Mouse (Mus musculus) CH12.LX (cell line): ENCODE results near the gene Nectin2. TPM values are rescaled to one million over a fixed set of nuclear protein-coding genes. Genes with fewer than 3 reads are reported as not detected.

ENCODE experiments used
- DNase-seq: peaks from one replicate; pipeline ENCODE4 v3.0.0-alpha.2; 2013; ENCODE audit errors: extremely low read depth
- H3K27ac ChIP-seq: 2 replicates; pipeline ENCODE4 v1.5.1; 2012; ENCODE audit warnings: low read depth, mild to moderate bottlenecking, control low read depth, moderate library complexity; ENCODE audit not compliant: insufficient read depth
- H3K27me3 ChIP-seq: replicated peaks from 2 replicates; pipeline ENCODE3; 2012; ENCODE audit warnings: inconsistent platforms
- H3K36me3 ChIP-seq, 2 experiments: replicated peaks in 1 of 2; 2 replicates each; pipeline versions ENCODE3 to v1.6.1; 2012; ENCODE audit warnings: inconsistent platforms in 1 of 2, low read length in 1 of 2, mild to moderate bottlenecking in 1 of 2, mixed read lengths in 1 of 2, moderate library complexity in 1 of 2; ENCODE audit not compliant: control insufficient read depth in 1 of 2, insufficient read depth in 1 of 2
- H3K4me1 ChIP-seq, 2 experiments: 2 replicates each; pipeline ENCODE4 v1.6.1; 2012; ENCODE audit warnings: inconsistent platforms in 1 of 2, moderate library complexity in 1 of 2; ENCODE audit not compliant: insufficient read depth in 2 of 2, control insufficient read depth in 1 of 2
- H3K4me2 ChIP-seq: 2 replicates; pipeline ENCODE4 v1.6.1; 2012; ENCODE audit warnings: low read depth, mild to moderate bottlenecking, control low read depth; ENCODE audit not compliant: poor library complexity, insufficient read depth, severe bottlenecking
- H3K4me3 ChIP-seq, 3 experiments: fragments of 150-350 bp in 1 of 3; sonication (generic) in 1 of 3; replicated peaks in 1 of 3; 2 replicates each; pipeline versions ENCODE3 to v1.5.1; 2011 to 2012; ENCODE audit warnings: low read depth in 2 of 3, low read length in 2 of 3, mild to moderate bottlenecking in 2 of 3, moderate library complexity in 2 of 3, control low read depth in 1 of 3, improper control_type of control experiment in 1 of 3, inconsistent platforms in 1 of 3, mixed read lengths in 1 of 3; ENCODE audit not compliant: poor library complexity in 1 of 3
- H3K79me2 ChIP-seq: replicated peaks from 2 replicates; pipeline ENCODE4 v1.6.1; 2012; ENCODE audit warnings: mild to moderate bottlenecking, moderate library complexity; ENCODE audit not compliant: control insufficient read depth, poor library complexity, insufficient read depth, severe bottlenecking; ENCODE audit errors: extremely low read depth
- H3K9ac ChIP-seq: 2 replicates; pipeline ENCODE4 v1.6.1; 2012; ENCODE audit warnings: low read depth, mild to moderate bottlenecking, control low read depth, moderate library complexity; ENCODE audit not compliant: insufficient read depth
- H3K9me3 ChIP-seq: replicated peaks from 2 replicates; pipeline ENCODE3; 2012; ENCODE audit warnings: low read length, inconsistent platforms, mixed read lengths
- BHLHE40 ChIP-seq: IDR thresholded peaks from 2 replicates; pipeline ENCODE4 v1.6.1; 2011; ENCODE audit warnings: mild to moderate bottlenecking, low read depth, low read length, improper control_type of control experiment
- CTCF ChIP-seq, 2 experiments: IDR thresholded peaks in 1 of 2; conservative IDR thresholded peaks in 1 of 2; 2 replicates each; pipeline ENCODE4 v1.5.1; 2011 to 2012; ENCODE audit warnings: low read depth in 2 of 2, low read length in 2 of 2, improper control_type of control experiment in 1 of 2, inconsistent platforms in 1 of 2, mild to moderate bottlenecking in 1 of 2, moderate library complexity in 1 of 2
- E2F4 ChIP-seq: IDR thresholded peaks from 2 replicates; pipeline ENCODE4 v1.6.1; 2011; ENCODE audit warnings: low read depth, low read length, improper control_type of control experiment; ENCODE audit not compliant: insufficient replicate concordance
- EP300 ChIP-seq: IDR thresholded peaks from 2 replicates; pipeline ENCODE4 v1.6.1; 2011; ENCODE audit warnings: low read length, improper control_type of control experiment
- JUND ChIP-seq: conservative IDR thresholded peaks from 2 replicates; pipeline ENCODE4 v1.6.1; 2011; ENCODE audit warnings: low read depth, low read length, improper control_type of control experiment
- KAT2A ChIP-seq: IDR thresholded peaks from 2 replicates; pipeline ENCODE4 v1.6.1; 2012; ENCODE audit warnings: low read length, improper control_type of control experiment, inconsistent platforms; ENCODE audit not compliant: insufficient replicate concordance
- MAX ChIP-seq: IDR thresholded peaks from 2 replicates; pipeline ENCODE4 v1.6.1; 2011; ENCODE audit warnings: low read length, improper control_type of control experiment
- MAZ ChIP-seq: IDR thresholded peaks from 2 replicates; pipeline ENCODE4 v1.6.1; 2012; ENCODE audit warnings: low read depth, mild to moderate bottlenecking, inconsistent platforms, low read length, improper control_type of control experiment, moderate library complexity
- MEF2A ChIP-seq: IDR thresholded peaks from 2 replicates; pipeline ENCODE4 v1.6.1; 2014; ENCODE audit warnings: low read depth, mild to moderate bottlenecking, inconsistent platforms, low read length, improper control_type of control experiment, borderline replicate concordance
- MXI1 ChIP-seq: IDR thresholded peaks from 2 replicates; pipeline ENCODE4 v1.6.1; 2011; ENCODE audit warnings: mild to moderate bottlenecking, low read depth, low read length, improper control_type of control experiment
- MYC ChIP-seq: IDR thresholded peaks from 2 replicates; pipeline ENCODE4 v1.6.1; 2011; ENCODE audit warnings: low read depth, mild to moderate bottlenecking, improper control_type of control experiment, low read length
- POLR2A ChIP-seq: IDR thresholded peaks from 2 replicates; pipeline ENCODE4 v1.6.1; 2011; ENCODE audit warnings: low read depth, mild to moderate bottlenecking, improper control_type of control experiment, low read length
- RAD21 ChIP-seq: IDR thresholded peaks from 2 replicates; pipeline ENCODE4 v1.6.1; 2011; ENCODE audit warnings: low read depth, mild to moderate bottlenecking, low read length, improper control_type of control experiment, moderate library complexity
- SMC3 ChIP-seq: IDR thresholded peaks from 2 replicates; pipeline ENCODE4 v1.6.1; 2011; ENCODE audit warnings: low read depth, low read length, improper control_type of control experiment
- TBP ChIP-seq: conservative IDR thresholded peaks from 2 replicates; pipeline ENCODE4 v1.6.1; 2011; ENCODE audit warnings: low read depth, low read length, improper control_type of control experiment
- TCF12 ChIP-seq: IDR thresholded peaks from 2 replicates; pipeline ENCODE4 v1.6.1; 2014; ENCODE audit warnings: low read depth, mild to moderate bottlenecking, inconsistent platforms, low read length, improper control_type of control experiment
- USF1 ChIP-seq: IDR thresholded peaks from 2 replicates; pipeline ENCODE4 v1.6.1; 2014; ENCODE audit warnings: low read depth, mild to moderate bottlenecking, inconsistent platforms, low read length, improper control_type of control experiment
- USF2 ChIP-seq: conservative IDR thresholded peaks from 2 replicates; pipeline ENCODE4 v1.6.1; 2011; ENCODE audit warnings: low read depth, low read length, improper control_type of control experiment
- ZC3H11A ChIP-seq: IDR thresholded peaks from 2 replicates; pipeline ENCODE4 v1.6.1; 2012; ENCODE audit warnings: low read depth, mild to moderate bottlenecking, inconsistent platforms, low read length, improper control_type of control experiment
- dilution Hi-C: fragments of 300-500 bp; cut with MboI; formaldehyde crosslinking; loops from 2 replicates; pipeline ENCODE4 v1.14.3; 2020; ENCODE audit warnings: low sequenced_read_pairs; ENCODE audit not compliant: extremely low pct_unique_long_range_greater_than_20kb, extremely low pct_ligation_motif_present
- in situ Hi-C: fragments of 300-500 bp; cut with MboI; formaldehyde crosslinking; loops from 3 replicates; pipeline ENCODE4 v1.14.3; 2019; ENCODE audit warnings: low sequenced_read_pairs, low pct_ligation_motif_present, low pct_unique_long_range_greater_than_20kb, mixed read lengths
- polyA plus RNA-seq: library from polyadenylated mRNA; unstranded; fragments of >175 nt; gene quantifications from 2 replicates; pipeline ENCODE4 v1.2.1, GENCODE M21; 2012; ENCODE audit warnings: low read depth; ENCODE audit not compliant: insufficient read length
- total RNA-seq, 2 experiments: library from RNA; depleted of rRNA; stranded (reverse); fragments of 300-350 nt in 1 of 2; fragments of >200 nt in 1 of 2; gene quantifications; 2 replicates each; pipeline ENCODE4 v1.2.3; 2012 to 2014

The Nectin2 gene
- total and polyA plus RNA-seq, 3 experiments = 3.0 to 14.1 (median 6.3) TPM

- TF ChIP-seq MEF2A (no peak), MXI1 (peak; percentile 57; the same call in 1 of the 2 replicates), USF2 (no peak), BHLHE40 (no peak), POLR2A (no peak), RAD21 (no peak), MAX (peak; percentile 36; the same call in 1 of the 2 replicates), EP300 (no peak), MAZ (no peak), E2F4 (no peak), KAT2A (no peak), TCF12 (no peak), SMC3 (no peak), ZC3H11A (no peak), JUND (no peak), MYC (peak; percentile 29; the same call in 1 of the 2 replicates), TBP (no peak), USF1 (peak; percentile 42)
- no peak overlapping the region for H3K4me2 ChIP-seq
- H3K4me1 ChIP-seq = peaks cover 4 to 26% of the 10 kb centered on the region in 2 experiments; a peak in 3 of 4 replicates
- no peak overlapping the region for H3K9ac ChIP-seq
- no peak overlapping the region for H3K4me3 ChIP-seq
- peaks cover 3% of the 10 kb centered on the region for H3K9me3 ChIP-seq
- in situ Hi-C loops (no loop called here), dilution Hi-C loops (no loop called here)
- peak; percentile 65 for DNase-seq
- peaks cover 5 to 22% of the 10 kb centered on the region in 2 experiments for H3K36me3 ChIP-seq
- H3K79me2 ChIP-seq = no peaks in the 10 kb centered on the region
- no peak overlapping the region for H3K27ac ChIP-seq
- no peaks in the 10 kb centered on the region for H3K27me3 ChIP-seq
These were observed 8.8 kb downstream of the Nectin2 start for GRCm38 (mm10) chr7:19741329-19742031.

DNA sequence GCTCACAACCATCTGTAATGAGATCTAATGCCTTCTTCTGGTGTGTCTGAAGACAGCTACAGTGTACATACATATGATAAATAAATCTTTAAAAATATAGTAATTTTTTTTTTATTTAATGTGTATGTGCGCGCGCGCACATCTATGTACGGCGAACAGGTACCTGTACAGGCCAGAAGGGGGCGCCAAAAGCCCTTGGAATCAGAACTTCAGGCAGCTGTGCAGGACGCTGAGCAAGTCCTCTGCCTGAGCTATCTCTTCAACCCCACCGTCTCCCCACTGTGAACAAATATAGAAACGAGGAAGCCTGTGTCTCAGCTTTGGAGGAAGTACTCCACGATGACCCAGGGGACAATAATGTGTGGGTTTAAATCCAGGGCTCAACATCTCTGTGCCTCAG lies 10.0 kb downstream of the Nectin2 start:
- in situ Hi-C loops = no loop called here
- DNase-seq = no peak

More for the DNA sequence above, 10.0 kb downstream of the Nectin2 start:
- Histone ChIP-seq H3K9me3 (peaks cover 3% of the 10 kb centered on the region), H3K4me1 (peaks cover 4 to 24% of the 10 kb centered on the region in 2 experiments; a peak in 3 of 4 replicates), H3K4me3 (no peak overlapping the region), H3K27me3 (no peaks in the 10 kb centered on the region), H3K9ac (no peak overlapping the region), H3K79me2 (no peaks in the 10 kb centered on the region), H3K36me3 (peaks cover 7 to 24% of the 10 kb centered on the region in 2 experiments), H3K27ac (no peak overlapping the region), H3K4me2 (no peak overlapping the region)
- TF ChIP-seq CTCF (conservative IDR thresholded peaks at IDR 0.05 in 1 of 2, IDR thresholded peaks at IDR 0.05 in 1 of 2; ENCODE audit: low read depth in 2 of 2, low read length in 2 of 2) (peak in 1 of 2 experiments; percentile 31; a peak in 1 of 4 replicates), KAT2A (no peak)
- dilution Hi-C loops = no loop called here
